Mouse (Mus musculus) G1E (cell line): ENCODE data around the gene Fndc3a.

Source experiments
- CTCF ChIP-seq: IDR thresholded peaks from 2 replicates; pipeline ENCODE4 v1.5.1; 2012; ENCODE audit warnings: low read depth, low read length, inconsistent platforms, mixed read lengths
- GATA1 ChIP-seq: IDR thresholded peaks from 2 replicates; pipeline ENCODE4 v1.6.1; 2012; ENCODE audit warnings: borderline replicate concordance, low read length, inconsistent platforms, mixed read lengths
- GATA2 ChIP-seq: IDR thresholded peaks from 2 replicates; pipeline ENCODE4 v1.6.1; 2012; ENCODE audit warnings: low read depth, low read length, inconsistent platforms, borderline replicate concordance
- POLR2AphosphoS5 ChIP-seq: IDR thresholded peaks from 2 replicates; pipeline ENCODE4 v1.6.1; 2012; ENCODE audit warnings: low read depth, low read length, inconsistent platforms; ENCODE audit not compliant: insufficient replicate concordance
- TAL1 ChIP-seq: conservative IDR thresholded peaks from 2 replicates; pipeline ENCODE4 v1.6.1; 2012; ENCODE audit warnings: low read depth, low read length, inconsistent platforms, mixed read lengths

- no peak for TF ChIP-seq CTCF
- no peak for TF ChIP-seq GATA1
- TF ChIP-seq TAL1: no peak
- no peak for TF ChIP-seq POLR2AphosphoS5
- no peak for TF ChIP-seq GATA2
Measured at GRCm38 (mm10) chr14:72598976-72599740, 110.6 kb downstream of the Fndc3a start.
